Mouse (Mus musculus) right cerebral cortex, adult 2 months (tissue): ENCODE results near the gene Mcur1.

Experiments
- DNase-seq, 2 experiments: peaks; one replicate each; pipeline ENCODE4 v3.0.0; 2021 to 2022; ENCODE audit warnings: low spot score in 2 of 2

The Mcur1 gene

GRCm38 (mm10) chr13:43525363-43526134 is 34.4 kb downstream of the Mcur1 start:
- peak; percentile 66 to 75 for DNase-seq

- DNase-seq = no peak
These were observed 35.3 kb downstream of the Mcur1 start for GRCm38 (mm10) chr13:43524491-43525362.

GRCm38 (mm10) chr13:43523906-43524480 is 36.0 kb downstream of the Mcur1 start:
- no peak for DNase-seq

GRCm38 (mm10) chr13:43521940-43522339 is 38.1 kb downstream of the Mcur1 start:
- DNase-seq = no peak

GRCm38 (mm10) chr13:43519251-43519650 is 40.7 kb downstream of the Mcur1 start:
- DNase-seq = no peak

- no peak for DNase-seq
These were observed 42.6 kb downstream of the Mcur1 start for GRCm38 (mm10) chr13:43517371-43517770.

- DNase-seq = no peak
These were observed 43.1 kb downstream of the Mcur1 start for GRCm38 (mm10) chr13:43516931-43517330.

GRCm38 (mm10) chr13:43516119-43516518 is 43.9 kb downstream of the Mcur1 start:
- no peak for DNase-seq

- DNase-seq = peak; percentile 53 to 70
These were observed 45.0 kb downstream of the Mcur1 start for GRCm38 (mm10) chr13:43514950-43515358.

GRCm38 (mm10) chr13:43512736-43513135 is 47.3 kb downstream of the Mcur1 start:
- no peak for DNase-seq

GRCm38 (mm10) chr13:43505798-43506197 is 54.2 kb downstream of the Mcur1 start:
- DNase-seq = no peak

- DNase-seq = no peak
These were observed 56.6 kb downstream of the Mcur1 start for GRCm38 (mm10) chr13:43503395-43503850.

- no peak for DNase-seq
These were observed 58.4 kb downstream of the Mcur1 start for GRCm38 (mm10) chr13:43501601-43502000.

- DNase-seq = no peak
These were observed 59.5 kb downstream of the Mcur1 start for GRCm38 (mm10) chr13:43500483-43500850.

GRCm38 (mm10) chr13:43499731-43500482 is 60.1 kb downstream of the Mcur1 start:
- DNase-seq = no peak

GRCm38 (mm10) chr13:43498849-43499248 is 61.1 kb downstream of the Mcur1 start:
- peak; percentile 63 to 68 for DNase-seq

GRCm38 (mm10) chr13:43497769-43498168 is 62.2 kb downstream of the Mcur1 start:
- DNase-seq = no peak

- no peak for DNase-seq
These were observed 63.3 kb downstream of the Mcur1 start for GRCm38 (mm10) chr13:43496660-43497059.

- DNase-seq = no peak
These were observed 64.3 kb downstream of the Mcur1 start for GRCm38 (mm10) chr13:43495645-43496044.

GRCm38 (mm10) chr13:43493725-43494124 is 66.3 kb downstream of the Mcur1 start:
- DNase-seq = no peak

- DNase-seq = peak in 1 of 2 experiments; percentile 39
These were observed 66.9 kb downstream of the Mcur1 start for GRCm38 (mm10) chr13:43493058-43493481.
